Mouse (Mus musculus) layer of hippocampus, adult 11-12 months (tissue): ENCODE results near the gene Slc25a45.
"Not testable (repeated sequence)": the region's sequence is repeated elsewhere in the genome, so short reads cannot be mapped to it uniquely, and the experiment has no call there.

Experiments used
- DNase-seq: peaks from one replicate; pipeline ENCODE4 v3.0.0; 2022; ENCODE audit warnings: low spot score

Gene Slc25a45

DNA sequence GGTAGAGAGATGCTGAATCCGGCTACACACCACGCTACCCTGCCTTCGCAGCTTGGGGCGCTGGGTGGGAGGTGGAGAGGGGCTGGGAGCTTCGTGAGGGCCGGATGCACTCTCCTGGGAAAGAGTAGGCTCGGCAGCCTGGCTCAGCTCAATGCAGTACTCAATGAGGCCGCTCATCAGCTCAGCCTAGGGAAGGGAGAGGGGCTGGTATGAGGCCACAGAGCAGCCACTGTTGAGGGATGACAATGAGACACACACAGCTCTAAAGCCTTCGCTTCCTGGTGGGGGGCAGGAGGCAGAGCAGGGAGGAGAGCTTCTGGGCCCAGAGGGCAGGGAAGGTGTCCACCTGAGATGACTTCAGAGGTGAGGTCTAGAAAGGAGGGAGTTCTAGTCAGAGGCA is 21.0 kb upstream of the Slc25a45 start:
- DNase-seq: no peak

DNA sequence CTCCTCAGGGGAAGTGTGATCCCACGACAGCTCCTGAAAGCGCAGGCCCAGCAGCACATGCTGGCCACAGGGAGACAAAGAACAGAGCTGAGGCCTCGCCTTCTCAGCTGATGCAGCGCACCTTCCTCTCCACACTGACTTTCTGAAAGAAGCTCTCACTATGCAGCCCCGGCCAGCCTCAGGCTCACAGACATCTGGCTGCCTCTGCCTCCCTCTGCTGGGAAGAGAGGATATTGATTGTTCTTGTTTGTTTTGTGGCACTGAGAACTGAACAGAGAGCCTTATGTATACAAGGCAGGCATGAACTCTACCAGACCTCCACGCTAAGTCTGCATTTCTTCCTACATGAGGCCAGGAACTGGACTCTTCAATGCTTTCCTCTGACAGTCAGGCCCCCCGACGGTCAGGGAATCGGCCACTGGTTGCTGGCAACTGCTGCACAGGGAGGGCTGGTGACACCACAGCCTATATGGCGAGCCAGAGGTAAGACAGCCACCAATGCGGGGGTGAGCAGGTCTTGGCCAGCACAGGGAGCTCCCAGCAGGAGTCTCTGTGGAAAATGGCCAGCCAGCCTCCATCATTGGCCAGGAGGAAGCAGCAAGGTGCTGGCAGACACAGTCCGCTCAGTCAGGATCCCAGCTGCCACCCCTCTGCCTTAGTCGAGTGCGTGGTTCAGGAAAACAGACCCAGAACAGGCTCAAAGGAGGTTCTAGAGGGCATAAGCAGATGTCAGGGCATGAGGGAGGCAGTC is 15.1 kb upstream of the Slc25a45 start:
- no peak for DNase-seq

DNA sequence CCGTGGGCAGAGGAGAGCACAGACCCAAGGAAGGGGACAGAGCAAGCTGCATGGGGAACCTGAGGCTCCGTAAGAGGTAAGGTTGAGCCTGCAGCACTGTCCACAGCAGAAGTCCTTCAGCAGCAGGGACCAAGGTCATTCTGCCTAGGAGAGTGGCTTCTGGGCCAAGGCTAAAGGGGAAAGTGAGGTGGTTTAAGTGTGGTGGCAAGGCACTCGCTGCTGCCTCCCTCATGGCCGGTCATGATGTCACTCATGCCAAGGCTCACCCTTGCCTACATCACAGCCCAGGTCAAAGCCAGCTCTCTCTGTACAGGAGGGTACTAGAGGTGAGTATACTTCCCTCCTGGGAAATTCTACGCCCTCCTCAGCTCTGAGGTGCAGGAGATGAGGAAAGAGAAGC is 13.8 kb upstream of the Slc25a45 start:
- DNase-seq: no peak

DNA sequence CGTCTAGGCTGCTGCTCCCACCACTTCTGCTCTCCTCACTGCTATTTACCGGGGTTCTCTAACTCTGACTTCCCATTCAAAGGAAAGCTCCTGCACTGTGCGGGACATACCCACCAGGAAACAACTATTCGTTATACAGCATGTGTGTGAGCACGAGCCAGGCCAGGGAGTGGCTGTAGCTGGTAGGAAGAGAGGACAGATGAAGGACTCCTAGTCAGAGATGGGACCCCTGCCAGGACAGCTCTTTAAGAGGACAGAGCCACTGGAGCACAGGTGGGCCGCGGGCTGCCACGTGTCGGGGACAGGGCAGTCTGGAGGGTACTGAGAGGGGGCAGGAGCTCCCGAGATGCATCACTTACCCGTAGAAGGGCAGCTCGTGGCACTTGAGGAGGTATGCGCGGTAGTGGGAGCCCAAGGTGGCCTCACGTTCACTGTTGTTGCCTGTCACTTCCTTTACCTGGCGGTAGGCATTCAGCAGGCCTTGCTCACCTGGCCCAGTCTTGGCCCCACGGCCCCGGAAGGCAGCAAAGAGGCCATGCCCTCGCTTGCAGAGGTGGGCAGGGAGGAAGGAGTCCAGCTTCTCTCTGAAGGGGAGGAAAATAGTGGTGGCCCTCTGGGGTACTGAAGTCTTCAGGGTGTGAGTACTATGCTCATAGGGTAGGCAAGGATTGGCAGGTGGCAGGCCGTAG is 12.8 kb upstream of the Slc25a45 start:
- no peak for DNase-seq

DNA sequence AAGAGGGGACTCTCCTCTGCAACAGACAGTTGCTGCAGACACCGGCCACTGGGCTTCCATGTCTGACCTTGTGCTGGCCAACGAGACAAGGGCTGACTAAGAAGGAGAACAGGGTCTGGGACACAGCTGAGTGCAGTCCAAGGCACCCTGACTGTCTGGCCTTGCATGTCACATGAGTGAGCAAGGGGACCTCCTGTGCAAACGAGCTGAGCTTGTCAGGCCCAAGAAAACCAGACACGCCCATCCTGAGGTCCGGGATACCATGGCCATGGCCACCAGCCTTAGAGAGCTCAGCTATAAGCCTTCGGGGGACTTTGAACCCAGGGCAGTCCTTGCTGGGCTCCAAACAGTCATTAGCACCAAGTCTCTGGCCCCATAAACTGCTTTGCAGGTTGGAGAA is 9.5 kb upstream of the Slc25a45 start:
- no peak for DNase-seq

DNA sequence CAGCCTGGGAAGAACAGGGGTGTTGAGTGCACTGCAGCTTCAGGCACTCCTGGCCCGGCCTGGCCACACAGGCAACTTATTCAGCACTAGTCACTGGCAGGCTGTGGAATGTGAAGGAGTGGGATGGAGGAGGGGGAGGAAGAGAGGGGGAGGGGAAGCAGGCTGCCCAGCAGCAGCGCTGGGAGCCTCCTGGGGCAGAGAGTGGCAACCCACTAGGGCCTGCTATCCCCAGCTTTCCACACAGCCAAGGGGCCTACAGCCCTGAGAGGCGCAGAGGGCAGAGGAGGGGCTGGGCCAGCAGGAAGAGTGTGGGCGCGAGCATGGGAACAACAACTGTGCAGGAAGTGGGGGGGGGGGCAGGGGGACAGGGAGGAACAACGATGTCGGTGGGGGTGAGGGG is 6.3 kb upstream of the Slc25a45 start:
- no peak for DNase-seq

DNA sequence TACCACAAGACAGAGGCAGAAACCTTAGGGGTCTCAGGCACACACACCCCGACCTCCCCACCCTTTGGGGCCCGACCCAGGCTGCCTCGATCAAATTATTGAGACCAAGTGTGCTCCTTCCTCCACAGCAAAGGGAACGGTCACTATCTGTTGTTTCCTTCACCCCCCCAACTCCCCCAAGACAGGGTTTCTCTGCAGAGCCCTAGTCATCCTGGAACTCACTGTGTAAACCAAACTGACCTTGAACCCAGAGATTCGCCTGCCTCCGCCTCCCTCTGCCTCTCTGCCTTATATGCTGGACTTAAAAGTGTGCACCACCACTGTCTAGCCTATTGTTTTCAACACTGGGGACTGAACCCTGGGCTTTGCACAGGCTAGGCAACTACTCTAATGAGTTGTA is 5.9 kb upstream of the Slc25a45 start:
- DNase-seq: no peak

DNA sequence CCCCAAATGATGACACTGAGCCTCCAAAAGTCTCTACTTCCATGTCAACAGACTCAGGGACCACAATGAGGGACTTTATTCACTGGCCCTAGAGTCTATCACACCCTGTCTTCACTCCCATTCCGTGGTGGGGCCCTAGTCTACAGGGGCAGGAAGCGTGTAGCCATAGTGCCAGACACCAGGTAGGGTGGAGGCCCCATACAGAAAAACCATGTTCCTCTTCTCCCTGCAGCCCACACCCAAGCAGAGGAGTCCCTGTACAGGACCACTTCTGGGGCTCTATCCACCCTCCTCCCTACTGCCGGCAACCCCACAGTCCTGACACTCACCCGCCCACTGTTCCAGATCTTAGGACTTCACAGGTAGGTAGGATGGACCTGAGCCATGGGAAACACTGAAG is 5.1 kb upstream of the Slc25a45 start:
- no peak for DNase-seq

DNA sequence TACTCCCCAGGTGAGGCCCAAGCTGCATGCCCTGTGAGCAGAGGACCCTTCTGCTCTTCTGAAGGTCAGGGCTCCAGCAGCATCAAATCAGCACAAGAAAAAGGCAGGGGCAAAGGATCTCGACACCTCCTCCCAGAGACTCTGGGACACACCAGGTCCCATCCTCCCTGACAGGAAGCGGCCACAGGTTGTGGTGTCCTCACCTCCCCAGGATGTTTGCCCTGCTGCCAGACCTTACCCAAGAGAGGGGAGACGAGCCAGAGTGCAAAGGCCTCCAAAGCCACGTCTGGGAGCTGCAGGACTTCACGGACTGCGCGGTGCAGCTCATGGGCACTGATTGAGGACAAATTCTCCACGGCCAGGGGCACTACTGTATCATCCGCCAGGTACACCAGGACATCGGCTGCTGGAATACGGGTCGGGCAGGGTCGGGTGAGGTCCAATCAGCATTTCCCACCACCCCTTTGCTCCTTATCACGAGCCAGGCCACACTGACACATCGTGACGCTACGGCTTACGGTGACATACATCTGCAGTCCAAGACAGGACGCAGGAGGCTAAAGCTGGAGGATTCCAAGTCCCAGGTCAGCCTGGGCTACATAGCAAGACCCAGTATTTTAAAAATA is 4.6 kb upstream of the Slc25a45 start:
- DNase-seq: no peak

DNA sequence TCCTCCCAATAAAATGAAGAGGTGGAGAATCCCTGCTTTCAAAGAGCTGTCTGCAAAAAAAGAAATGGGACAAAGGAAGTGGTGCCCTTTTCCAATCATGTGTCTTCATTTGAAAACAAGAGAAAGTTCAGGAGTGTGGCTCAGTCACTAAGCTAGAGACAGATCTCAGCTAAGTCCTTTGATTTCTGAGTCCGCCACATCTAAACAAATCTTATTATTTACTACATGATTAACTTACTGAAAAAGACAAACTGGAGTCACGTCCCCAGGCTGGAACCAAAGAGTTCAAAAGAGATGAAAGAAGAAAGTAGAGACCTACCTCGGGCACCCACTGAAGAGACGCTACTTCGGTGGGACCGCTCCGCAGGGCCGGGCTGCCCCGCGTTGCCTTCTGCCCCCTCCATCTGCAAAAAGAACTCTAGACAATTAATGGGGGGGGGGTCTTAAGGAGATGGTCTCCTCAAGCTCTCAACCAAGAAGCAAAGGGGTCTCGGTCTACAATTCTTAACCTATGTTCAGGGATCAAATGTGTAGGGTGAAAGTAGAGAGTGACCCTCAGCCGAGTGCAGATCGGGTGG is 3.1 kb upstream of the Slc25a45 start:
- no peak for DNase-seq

DNA sequence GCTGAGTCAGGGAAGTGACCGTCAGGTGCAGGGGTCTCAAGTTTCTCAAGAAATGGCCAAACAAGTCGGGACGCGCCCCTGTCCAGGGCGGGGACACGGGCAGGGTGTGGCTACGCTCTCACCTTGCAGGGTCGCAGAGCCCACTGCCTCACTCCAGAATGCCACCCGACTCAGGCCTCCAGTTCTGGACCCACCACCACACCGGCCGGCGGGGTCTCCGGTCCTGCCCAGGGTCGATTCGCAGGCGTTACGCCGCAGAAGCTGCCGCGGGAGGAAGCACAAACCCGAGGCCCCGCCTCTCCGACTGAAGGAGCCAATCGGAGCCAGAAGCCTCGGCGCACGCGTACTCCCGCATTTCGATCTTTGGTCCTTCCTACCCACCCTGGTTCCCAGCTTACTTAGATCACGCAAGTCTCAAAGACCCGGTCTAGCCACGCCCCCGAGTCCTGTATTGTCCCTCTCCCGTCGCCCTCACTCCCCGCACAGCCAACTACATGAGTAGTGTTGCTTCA is 2.6 kb upstream of the Slc25a45 start, which contains the start of gene Frmd8:
Gene Frmd8 (minus strand): TSS at position 306 of the 512 bp plus-strand sequence.
- peak; percentile 94 for DNase-seq

DNA sequence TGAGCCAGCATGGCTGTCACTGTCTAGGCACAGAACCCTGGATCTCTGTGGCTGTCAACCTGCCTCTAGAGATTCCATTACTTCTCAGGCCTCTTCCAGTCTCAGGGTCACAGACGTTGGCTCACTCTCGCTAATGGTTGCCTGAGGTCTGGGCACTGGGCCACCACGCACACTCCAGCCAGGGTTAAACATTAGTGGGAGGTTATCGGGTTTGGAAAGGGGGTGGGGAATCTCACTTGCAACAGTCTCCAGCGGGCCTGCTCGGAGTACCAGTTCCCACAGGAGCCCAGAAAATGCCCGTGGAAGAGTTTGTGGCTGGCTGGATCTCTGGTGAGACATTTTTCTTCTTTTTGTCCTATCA is 734 bp downstream of the Slc25a45 start:
- DNase-seq: no peak

DNA sequence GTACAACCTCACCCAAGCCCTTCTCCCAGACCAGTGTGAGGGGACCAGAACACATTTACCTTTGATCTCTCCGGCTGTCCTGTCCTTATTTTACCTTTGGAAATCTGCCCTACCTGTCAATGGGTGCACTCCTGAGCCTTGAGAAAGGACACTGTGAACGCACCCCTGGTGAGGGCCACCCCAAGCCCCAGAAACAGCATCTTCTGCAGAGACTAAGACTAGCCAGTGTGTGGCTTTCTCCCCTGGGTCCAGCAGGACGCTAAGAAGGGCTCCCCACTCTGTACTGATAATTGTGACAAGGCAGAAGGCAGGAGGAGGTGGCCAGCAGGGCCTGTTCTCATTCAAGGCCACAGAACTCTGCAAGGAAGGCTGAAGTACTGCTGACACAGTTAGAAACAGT is 1.3 kb downstream of the Slc25a45 start:
- no peak for DNase-seq

DNA sequence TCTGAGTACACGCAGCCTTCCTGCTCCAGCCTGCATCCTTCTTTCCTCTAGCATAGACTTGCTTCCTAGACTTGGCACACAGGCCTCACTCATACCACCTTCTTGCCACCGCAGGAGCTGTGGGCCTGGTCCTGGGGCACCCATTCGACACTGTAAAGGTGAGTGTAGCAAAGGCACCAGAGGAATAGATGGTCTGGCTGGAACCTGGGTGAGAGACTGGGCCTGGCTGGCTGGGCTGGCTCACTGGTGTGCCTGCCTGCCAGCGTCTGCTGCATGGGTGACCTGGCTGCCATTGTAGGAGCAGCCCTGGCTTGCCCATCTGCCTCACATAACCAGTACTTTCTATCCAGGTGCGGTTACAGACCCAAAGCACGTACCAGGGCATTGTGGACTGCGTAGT is 2.1 kb downstream of the Slc25a45 start:
- no peak for DNase-seq

DNA sequence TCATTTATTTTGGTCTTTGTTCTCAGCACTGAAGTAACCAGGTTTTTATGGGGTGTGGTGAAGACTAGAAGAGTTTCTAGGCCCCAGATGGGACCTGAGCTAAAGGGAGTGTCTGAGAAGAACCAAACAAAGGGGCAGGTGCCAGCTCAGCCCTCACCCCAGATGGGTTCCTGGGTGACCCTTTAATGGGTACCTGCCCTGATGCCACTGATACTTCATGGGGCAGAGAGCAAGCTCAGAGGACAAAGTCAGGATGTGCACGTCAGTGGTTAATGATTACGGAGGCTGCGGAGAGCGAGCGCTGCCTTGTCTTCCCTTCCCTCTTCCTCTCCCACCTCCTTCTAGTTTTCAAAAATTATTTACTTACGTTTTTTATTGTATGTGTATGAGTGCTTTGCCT is 3.5 kb downstream of the Slc25a45 start:
- no peak for DNase-seq

DNA sequence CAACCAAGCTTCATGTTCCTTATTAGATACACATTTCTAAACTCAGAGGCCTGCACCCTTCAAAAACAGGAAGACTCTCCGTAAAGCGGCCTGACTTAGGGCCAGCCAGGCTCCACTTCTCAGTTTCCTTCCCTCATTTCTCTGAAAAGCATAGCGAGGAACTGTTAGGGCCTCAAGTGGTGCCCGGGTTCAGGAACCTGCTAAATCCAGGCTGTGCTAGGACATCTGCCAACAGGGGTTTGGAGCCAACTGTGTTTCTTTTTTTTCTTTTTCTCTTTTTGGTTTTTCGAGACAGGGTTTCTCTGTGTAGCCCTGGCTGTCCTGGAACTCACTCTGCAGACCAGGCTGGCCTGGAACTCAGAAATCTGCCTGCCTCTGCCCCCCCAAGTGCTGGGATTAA is 4.5 kb downstream of the Slc25a45 start:
- DNase-seq: not testable (repeated sequence)

DNA sequence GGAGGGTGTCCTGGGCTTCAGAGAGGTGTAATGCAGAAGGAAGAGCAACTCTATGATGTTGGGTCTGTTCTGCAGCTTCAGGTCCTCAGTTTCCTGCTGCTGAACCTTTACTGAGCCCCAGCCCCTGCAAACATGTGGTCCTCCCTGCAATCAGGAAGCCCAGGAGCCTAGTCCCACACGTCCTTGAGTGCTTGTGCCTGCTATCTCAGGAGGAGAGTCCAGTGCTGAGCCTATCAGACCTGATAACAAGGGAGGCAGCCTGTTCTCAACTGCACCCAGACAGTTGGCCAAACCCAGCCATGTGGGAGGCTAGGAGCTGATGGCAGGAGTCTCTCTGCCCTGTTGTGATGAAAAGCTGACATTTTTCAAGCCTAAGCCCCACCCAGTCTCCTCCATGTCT is 6.3 kb downstream of the Slc25a45 start:
- DNase-seq: no peak

DNA sequence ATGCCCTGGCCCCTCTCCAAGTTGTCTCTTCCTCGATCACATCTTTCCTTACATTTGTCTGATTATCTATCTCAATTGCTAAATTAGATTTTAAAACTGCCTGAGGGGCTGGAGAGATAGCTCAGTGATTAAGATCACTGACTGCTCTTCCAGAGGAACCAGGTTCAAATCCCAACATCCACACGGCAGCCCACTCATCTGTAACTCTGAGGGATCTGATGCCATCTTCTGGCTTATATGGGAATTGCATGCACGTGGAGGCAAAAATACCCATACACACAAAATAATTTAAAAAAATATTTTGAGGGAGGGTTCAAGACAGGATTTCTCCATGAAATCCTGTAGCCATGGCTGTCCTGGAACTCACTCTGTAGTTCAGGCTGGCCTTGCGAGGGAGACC is 8.2 kb downstream of the Slc25a45 start:
- DNase-seq: no peak

DNA sequence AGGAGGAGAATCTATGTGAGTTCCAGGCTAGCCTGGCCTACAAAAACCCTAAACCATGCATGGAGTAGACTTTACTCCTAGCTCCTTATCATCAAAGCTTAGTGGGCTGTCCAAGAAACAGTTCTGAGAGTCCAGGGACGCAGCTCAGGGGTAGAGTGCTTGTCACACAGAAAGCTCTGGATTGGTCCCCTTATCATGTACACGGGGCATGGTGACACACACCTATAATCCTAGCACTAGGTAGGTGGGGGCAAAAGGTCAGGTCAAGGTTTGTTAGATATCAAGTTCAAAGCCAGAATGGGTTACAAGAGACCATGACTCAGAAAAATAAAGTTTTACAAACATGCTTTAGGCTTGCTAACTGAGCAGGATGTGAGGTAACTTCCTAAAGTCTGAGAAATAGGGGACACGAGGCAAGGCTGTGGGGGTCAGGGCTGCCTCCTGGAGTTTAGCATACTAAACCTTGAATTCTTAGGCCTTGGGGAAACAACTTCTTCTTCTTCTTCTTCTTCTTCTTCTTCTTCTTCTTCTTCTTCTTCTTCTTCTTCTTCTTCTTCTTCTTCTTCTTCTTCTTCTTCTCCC is 9.7 kb downstream of the Slc25a45 start:
- DNase-seq: no peak

DNA sequence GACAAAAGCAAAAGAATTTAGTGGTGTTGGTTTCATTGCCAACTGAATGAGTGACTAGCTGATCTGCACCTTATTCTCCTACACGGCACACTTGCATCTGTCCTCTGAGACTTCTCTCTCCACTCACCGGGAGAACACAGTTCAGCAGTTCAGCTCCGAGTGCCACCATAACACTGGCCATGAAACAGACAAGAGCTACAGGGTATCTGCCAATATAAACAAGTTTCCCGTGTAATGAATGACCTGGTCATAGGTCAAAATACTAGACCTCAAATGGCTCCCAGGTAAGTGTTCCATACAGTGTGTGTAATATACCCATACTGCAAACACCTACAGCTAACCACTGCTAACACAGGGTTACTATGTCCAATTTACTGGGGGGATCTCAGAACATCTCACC is 11.6 kb downstream of the Slc25a45 start:
- DNase-seq: no peak

DNA sequence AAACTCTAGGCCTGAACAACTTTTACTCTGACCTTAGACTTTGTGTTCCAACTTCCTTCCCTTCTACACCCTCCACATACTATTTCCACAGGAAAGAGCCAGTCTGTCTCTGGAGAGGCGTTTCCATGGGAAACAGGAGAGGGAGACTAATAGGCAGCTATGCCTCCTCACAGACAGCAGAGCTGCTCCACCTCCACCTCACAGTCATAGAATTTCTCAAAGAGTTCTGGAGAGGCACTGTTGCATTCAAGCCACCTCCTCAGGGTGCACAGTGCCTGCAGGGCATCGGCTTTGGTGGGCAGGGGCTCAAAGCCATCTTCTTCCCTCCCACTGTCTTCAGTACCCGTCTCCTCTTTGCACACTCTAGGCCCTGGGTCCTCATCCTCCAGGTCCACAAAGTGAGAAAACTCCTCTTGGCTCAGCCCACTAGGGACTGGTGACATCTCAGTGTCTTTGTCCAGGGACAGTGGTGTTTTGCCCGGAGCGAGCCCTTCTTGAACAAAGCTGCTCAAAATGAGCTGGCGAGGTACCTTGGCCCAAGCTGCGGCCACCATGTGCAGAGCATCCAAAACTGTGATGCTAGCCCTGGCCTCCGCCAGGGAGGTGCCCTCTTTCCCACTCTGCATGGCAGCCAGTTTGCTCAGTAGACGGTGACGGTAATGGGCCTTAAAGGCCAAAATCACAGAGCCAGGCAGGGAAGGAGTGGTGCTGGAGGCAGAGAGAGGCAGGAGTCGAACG is 14.1 kb downstream of the Slc25a45 start:
- no peak for DNase-seq

DNA sequence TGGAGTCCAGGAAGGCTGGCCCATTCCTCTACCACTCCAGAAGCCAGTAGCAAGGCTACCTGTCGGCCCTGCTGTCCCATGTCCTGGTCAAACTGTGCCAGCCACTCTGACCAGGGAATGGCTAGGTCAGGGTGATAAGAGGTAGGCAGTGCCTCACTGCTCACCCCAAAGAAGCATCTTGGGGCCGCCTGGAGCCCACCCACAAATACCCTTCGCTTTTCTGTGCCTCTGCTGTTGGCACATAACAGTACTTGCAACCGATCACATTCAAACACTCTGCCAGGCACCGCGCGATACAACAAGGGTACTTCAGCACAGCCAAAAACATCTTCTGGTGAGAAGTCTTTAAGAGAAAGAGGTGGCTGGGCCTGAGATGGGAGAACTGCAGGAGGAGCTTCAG is 14.7 kb downstream of the Slc25a45 start:
- DNase-seq: no peak
